Mouse (Mus musculus) lung, postnatal 36 days (tissue): ENCODE data around the gene Mvb12a.
A peak's percentile ranks its signal among the peaks of the same experiment; 100 is the strongest.

Experiments
- DNase-seq: peaks from one replicate; pipeline ENCODE4 v3.0.0; 2022; ENCODE audit warnings: mixed read lengths

Gene Mvb12a

DNA sequence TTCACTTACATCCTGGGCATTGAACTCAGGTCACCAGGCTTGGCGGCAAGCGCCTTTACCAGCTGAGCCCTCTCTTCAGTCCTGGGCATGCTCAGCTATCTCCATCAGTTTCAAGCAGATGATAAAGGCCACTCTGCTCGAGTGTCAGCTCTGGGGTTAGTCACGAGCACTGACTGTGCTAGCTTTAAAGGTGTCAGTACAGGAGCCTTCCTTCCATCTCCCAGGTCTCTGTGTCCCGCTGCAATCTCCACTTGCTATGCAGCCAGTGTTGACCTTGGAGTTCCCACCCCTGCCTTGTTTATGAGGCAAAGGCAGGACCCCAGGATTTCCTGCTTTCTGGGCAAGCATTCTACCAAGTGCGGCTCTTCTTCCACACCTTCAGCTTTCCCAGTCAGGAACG lies 24.9 kb downstream of the Mvb12a start:
- DNase-seq, result no peak

- DNase-seq, result peak; percentile 77
Measured at GRCm38 (mm10) chr8:71568387-71568937, 25.7 kb downstream of the Mvb12a start, which contains the start of gene Slc27a1. Gene Slc27a1 (plus strand): TSS chr8:71568882.

DNA sequence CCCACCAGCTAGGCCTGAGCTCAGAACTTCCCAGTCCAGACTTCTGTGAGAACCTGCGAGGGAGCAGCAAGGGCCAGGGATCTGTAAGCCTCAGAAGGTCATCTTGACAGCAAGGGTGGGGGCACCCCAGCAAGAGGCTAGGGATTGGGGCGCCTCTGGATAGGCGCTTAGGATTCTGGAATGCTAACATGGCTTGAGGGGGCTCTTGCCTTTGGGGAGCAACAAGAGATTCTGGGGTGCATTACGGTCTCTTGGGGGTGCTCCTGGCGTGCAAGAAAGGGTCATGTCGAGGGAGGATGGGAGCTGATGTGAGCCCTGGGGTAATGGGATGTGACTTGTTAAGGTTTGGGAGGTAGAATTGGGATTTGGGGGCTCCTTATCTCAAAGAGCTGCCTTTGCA lies 26.2 kb downstream of the Mvb12a start:
- no peak for DNase-seq

DNA sequence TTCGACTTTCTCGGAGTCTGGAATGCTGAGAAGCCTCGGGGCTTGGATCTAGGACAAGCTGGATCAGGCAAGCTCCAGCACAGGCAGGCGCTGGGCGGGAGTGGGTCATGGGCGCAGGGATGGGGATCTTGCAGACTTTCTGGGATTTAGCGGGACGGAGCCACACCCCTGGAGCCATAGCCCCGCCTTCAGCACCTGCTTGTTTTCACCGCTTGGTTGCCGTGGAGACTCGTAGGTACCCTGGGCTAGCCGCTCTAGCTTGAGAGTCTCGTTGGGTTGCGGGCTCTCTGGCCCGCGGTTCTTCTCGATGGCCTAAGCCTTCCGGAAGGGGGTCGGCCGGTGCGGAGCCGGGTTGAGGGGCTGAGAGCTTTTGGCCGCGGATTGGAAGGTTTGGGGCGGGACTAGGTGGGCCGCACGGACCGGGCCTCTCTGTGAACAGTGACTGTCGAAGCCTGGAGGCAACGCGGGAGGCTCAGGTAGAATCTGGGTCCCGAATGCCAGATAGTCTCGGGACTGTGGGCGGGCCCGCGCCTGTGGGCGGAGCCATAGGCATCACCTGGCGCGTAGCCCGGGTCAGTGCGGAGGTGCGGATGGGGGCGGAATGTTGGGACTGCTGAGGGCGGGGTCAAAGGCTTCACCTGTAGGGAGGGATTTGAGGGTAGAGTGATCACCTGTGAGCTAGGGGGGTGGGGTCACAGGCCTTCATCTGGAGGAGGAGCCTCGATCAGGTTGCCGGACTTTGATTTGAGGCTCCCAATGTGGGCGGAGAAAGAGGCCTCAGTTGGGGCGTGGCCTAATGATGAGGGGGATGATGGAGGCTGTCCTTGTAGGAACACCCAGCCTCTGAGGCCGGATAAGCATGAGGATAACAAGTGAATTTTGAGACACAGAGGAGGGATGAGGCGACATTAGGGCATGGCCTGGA lies 26.9 kb downstream of the Mvb12a start:
- DNase-seq, result peak; percentile 96

- peak; percentile 99 for DNase-seq
Measured at GRCm38 (mm10) chr8:71570291-71570954, 27.7 kb downstream of the Mvb12a start.

DNA sequence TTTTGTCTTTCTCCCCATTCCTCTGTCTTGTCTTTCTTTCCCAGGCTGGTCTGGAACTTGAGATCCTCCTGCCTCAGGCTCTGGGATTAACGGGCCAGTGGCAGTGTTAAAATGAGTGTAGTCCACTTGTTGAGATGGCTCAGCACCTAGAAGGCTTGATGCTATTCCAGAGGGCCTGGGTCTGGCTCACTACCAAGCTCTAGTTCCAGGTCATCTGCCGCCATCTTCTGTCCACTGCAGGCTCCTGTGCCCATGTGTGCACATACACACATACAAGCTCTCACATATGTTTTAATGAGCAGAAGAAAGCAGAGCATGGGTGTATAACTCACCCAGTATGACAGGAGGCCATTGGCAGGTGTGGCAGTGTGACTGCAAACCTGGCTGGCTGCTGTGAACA lies 29.4 kb downstream of the Mvb12a start:
- DNase-seq, result no peak

DNA sequence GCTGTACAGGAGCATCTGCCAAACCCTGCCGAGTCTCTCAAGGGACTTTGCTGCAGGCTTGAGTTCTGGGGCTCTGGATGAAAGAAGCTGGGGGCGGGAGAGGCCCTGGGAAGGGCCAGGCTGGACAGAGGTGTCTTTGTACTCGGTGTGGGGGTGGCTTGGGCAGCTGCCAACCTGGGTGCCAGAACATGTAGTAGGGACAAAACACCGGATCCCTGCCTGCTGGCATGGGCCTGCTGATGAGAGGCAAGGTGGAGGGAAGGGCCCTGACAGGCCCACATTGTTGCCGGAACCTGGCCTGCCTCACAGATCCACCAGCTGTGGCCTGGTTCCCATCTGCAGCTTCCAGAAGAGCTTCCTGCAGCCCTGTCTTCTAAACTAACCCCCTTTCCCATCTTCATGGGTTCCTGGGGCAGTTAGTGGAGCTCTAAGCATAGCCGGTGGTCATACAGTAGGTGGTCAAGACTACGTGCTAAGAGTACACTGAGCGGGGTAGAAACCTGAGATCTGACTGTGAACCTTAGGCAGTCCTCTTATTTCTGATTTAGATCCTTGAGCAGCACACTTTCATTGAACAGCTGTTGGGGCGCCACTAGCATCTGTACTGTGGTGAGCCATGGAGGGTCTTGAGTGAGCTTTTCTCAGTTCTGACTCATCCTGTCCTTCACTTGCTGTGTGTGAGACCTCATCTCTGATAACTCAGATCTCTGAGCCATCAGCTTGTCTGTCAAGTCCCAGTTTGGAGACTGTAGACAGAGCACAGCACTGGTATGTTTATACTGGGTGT lies 30.3 kb downstream of the Mvb12a start:
- DNase-seq, result no peak

- no peak for DNase-seq
Measured at GRCm38 (mm10) chr8:71574426-71574825, 31.7 kb downstream of the Mvb12a start.

DNA sequence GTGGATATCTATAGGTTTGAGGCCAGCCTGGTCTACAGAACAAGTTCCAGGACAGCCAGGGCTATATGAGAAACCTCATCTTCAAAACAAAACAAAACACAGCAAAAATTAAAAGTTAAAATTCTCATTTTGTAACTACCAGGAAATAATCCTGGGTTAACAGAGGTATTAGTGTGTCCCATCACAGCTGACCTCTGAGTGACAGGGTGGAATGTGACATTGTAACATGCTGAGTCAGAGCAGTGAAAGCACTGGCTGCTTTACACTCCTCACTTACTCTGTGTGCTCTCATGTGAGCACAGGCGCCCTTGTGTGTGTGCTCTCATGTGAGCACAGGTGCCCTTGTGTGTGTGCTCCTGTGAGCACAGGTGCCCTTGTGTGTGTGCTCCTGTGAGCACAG lies 32.3 kb downstream of the Mvb12a start:
- DNase-seq, result no peak

DNA sequence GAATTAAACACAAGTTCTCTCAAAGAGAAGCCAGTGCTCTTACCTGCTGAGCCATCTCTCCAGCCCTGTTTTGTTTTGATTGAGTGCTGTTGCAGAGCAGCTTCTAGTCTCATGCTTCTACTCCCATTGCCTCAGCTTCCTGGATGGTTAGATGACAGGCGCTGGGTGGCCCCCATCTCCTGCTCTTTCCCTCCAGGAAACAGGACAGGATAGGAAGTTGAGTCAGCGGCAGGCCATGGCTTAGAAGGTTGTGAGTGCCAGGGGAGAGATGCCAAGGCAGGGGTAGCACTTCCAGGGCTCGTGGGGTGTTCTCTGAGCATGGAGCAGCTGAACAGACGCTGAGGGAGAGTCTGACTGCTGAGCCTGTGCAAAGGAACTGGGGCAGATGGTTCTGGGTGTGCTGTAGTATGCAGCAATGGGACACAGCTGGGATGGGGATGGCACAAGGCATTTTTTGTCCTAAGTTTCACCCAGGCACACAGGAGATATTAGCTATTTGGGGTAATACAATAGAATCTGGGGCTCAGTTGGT lies 35.2 kb downstream of the Mvb12a start:
- no peak for DNase-seq

DNA sequence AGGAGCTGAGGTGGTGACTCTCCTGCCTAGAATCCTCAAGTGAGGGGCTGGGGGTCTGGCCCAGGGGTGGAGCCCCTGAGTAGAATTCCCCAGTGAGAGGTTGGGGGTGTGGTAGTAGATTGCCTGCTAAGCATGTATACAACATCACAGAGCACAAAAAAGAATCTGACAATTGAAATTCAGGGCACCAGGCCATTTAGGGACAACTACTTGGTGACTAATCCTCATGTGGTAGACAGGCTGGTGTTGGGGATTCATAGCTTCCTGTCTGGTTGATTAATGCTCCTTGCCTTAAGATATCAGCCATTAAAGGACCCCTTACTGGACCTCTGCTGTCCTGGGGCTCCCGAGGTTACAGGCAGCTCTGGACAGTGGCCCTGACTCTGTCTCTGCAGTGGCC lies 36.3 kb downstream of the Mvb12a start:
- no peak for DNase-seq

- DNase-seq, result no peak
Measured at GRCm38 (mm10) chr8:71579476-71579875, 36.8 kb downstream of the Mvb12a start.

DNA sequence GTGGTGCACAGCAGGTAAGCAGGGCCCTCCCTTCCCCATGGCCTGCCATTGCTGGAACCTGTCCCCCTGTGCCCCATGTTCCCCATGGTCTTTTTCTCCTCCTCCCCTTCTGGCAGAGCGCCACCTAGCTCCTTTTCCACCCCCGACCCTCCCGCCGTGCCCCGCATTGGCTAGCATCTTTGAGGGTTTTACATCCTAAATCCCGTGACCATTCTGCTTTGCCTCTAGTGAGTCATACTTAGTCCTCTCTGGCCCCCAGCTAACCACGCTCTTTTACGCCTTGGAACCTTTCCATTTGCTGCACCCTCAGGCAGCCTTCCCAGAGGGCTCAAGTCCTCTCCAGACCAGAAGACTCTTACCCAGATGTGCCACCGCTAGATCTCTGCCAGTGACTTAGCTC lies 37.5 kb downstream of the Mvb12a start:
- no peak for DNase-seq

DNA sequence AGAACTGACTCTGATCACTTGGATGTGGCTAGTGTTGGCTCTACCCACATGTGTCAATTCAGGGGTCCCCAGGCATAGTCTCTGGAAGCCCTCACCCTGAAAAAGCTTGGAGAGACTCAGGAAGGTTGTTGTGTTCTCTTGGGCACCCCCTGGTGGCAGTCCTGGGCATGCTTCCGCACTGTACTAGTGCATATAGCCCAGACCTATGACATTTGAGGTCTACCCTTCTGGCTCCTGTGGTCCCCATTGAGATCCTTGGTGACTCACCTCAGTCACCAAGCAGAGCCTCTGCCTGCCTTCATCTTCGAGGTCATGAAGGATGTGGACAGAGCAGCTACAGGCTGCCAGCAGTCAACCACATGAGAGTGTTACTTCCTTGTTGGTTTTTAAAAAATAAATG lies 44.2 kb downstream of the Mvb12a start:
- peak; percentile 70 for DNase-seq

- DNase-seq, result no peak
Measured at GRCm38 (mm10) chr8:71588762-71589161, 46.0 kb downstream of the Mvb12a start.

DNA sequence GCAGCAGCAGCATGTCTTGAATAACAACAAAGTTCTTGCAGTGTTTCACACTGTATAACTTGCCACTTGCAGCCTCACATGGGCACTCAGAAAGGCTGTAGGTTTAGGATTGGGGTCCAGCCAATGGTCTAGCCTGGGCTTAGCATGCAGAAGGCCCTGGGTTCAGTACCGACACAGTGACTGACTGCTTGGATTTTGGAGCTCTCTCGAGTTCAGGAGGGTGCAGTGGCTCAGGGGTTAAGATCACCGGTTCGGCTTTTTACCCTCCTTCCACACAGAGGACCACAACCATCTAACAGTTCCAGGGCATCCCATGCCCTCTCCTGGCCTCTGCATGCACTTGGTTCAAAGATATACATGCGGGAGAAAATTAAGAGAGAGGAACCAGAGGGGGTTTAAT lies 48.3 kb downstream of the Mvb12a start:
- no peak for DNase-seq

DNA sequence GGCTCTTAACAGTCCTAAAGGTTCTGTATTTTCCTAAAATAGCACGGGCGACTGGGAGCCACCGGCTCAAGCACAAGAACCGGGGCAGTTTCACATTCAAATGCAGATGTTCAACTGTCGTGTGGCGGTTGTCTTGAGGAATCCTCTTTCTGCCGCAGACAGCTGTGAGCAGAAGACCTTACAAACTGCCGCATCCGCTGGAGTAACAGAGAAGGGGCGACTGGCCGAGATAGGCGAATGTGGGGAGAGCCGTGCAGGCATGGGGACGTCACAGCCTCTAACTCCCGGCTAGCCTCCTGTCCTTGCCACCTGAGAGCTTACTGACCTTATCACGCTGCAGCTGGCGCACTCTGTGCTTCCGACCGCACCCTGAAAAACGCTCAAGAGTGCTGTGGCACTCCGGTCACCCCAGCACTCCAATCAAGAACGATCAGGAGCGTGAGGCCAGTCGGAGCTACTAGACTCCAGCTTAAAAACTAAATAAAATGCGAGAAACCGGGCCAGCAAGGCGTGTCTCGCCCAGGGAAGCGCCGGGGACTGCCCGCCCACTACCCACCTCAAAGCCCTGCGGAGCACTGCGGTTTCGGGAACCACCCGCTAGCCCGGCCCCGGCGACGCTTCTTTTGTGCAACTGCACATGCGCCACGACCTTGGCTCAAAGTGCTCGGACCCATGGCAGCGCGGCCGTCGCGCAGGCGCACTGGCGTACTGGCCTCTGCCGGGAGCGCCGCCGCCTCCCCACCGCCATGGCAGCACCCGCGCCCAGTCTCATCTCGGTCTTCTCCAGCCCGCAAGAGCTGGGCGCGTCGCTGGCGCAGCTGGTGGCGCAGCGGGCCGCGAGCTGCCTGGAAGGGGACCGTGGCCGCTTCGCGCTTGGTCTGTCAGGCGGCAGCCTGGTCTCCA lies 49.0 kb downstream of the Mvb12a start, which contains the start of gene Pgls:
Pgls (plus strand) TSS at position 706 of the 903 bp plus-strand sequence.
- DNase-seq, result peak; percentile 96

DNA sequence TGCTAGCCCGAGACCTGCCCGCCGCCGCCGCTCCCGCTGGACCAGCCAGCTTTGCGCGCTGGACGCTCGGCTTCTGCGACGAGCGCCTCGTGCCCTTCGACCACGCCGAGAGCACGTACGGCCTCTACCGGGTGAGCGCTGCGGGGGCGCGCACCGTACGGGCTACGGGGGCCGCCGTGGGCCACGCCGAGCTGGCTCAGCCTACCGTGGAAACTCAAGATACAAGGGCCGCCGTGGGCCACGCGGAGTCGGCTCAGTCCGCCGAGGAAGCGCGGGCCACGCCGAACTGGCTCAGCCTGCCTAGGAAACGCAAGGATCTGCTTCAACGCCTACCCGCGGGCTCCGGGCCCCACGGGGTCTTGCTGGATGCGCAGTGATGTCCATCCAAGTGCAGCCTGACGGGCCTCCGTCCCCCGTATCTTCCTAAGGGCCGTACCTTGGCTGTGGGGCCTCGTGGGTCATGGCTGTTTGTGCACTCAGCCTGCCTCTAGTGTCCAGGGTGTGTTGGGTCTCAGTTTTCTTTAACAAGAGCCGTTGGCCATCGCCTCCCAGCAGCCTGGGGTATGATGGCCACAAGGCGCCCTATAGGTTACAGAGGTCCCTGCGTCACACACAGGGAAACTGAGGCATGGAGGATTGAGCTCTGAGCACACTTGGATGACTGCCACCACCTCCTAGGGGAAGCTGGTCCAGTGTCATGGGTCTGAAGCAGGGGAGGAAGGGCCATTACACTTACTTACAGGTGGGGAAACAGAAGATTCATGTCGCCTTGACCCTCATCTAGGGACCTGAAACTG lies 49.9 kb downstream of the Mvb12a start:
- peak; percentile 77 for DNase-seq

DNA sequence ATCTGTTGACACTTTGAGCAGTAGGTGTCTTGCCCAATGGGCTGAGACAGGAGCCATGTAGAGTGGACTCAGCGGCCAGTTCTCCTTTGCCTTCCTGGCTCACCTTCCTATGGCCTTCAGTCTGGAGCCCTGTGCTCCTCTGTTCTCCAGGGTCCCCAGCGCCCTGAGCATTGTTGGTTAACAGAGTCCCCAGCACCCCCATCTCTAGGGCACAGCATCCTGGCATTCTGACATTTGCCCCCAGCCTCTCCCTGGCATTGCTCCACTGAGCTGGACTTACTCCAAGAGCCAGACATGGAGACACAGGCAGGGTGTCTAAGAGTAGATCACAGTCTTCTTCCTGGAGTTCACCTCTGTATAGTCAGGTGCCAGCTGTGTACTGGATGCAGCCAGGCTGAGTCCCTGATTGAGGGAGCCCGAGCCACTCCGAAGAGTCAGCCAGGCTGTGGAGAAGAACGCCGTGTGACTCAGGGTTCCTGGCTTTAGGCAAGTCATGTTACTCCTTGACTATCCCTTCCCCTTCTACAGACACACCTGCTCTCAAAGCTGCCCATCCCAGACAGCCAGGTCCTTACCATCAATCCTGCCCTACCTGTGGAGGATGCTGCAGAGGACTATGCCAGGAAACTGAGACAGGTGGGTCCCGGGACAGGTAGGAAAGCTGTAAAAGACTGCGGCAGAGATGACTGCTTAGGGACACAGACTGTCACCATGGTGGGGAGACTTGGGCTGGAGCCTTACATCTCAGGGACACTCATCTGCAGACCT lies 51.0 kb downstream of the Mvb12a start:
- DNase-seq, result no peak

DNA sequence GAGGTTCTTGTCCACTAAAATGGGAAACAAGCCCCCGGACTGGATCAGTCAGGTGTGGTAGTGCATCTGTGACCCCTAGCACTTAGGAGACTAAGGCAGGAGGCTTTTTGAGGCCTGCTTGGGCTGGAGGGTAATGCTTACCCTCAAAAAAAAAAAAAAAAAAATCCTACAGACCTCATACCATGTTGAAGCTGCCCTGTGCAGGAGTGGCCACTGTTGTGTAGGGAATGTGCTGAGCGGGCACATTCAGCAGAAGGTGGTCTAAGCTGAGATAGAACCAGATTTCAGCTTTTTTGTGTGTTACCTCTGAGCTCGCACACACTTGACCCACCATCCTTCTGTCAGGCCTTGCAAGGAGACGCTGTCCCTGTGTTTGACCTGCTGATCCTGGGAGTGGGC lies 51.6 kb downstream of the Mvb12a start:
- no peak for DNase-seq
